In the genomic region with DNA sequence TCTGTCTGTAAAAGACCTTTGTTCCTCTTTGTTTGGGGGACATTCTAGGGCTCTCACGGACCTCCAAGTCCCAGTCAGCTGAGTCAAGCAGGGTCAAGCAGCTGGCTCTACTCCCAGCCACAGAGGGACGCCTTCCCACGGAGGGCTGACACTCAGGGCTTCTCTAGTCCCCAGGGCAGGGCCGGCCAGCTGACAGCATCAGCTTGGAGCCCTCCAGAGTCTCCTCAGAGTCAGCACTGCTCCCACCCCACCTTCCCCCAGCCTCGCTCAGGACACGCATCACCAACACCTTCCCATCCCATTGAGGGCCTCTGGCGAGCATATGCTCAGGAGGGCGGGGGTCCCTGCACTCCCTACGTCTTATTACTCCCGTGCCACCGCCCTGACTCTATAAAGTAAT, we compare ENCODE assay signal across 12 mouse cellular contexts. TPM values are rescaled to one million over a fixed set of nuclear protein-coding genes. Genes with fewer than 3 reads are reported as not detected.
DNase-seq lines count a peak whose midpoint lies in the region; ATAC-seq and TF ChIP-seq lines count a peak whose summit lies in the region.
"Had no signal": no experiment of that assay in that cellular context is flagged by ENCODE, and none has a peak within 500 bp of the region (broad histone marks: within the 10 kb centered on the region; RNA-seq: fewer than 3 reads in every experiment).

No protein-coding gene starts in this region.

- no peak overlapping the region for H3K4me3 ChIP-seq in lung, embryonic 15.5 days
- no peak overlapping the region for H3K4me3 ChIP-seq in lung, adult 2 months (replicated peaks; ENCODE audit: extremely low read depth, low read depth, low read length)
- no peak overlapping the region for H3K4me3 ChIP-seq in forebrain, embryonic 13.5 days
- H3K4me3 ChIP-seq in myocyte = no peak overlapping the region

- peaks cover 33% of the 10 kb centered on the region for H3K4me1 ChIP-seq in lung, embryonic 15.5 days
- H3K4me1 ChIP-seq in lung, adult 2 months (ENCODE audit: control insufficient read depth, insufficient read depth, low read length) = no peaks in the 10 kb centered on the region
- peaks cover 25% of the 10 kb centered on the region for H3K4me1 ChIP-seq in forebrain, embryonic 13.5 days

- no peaks in the 10 kb centered on the region for H3K79me2 ChIP-seq in myocyte (ENCODE audit: control insufficient read depth, insufficient read depth)

- H3K4me2 ChIP-seq in lung, embryonic 15.5 days = no peak overlapping the region; the same call in 1 of the 2 replicates
- no peak overlapping the region for H3K4me2 ChIP-seq in forebrain, embryonic 13.5 days
- H3K4me2 ChIP-seq in myocyte (ENCODE audit: low read depth) = peak overlapping the region; percentile 41

- H3ac ChIP-seq in myocyte (ENCODE audit: control insufficient read depth, insufficient read length) = no peak overlapping the region

- WGBS in lung, embryonic 15.5 days = 21% methylated on average over 11 of the region's 11 CpGs
- 34% methylated on average over 11 of the region's 11 CpGs for WGBS in lung, adult 2 months
- 17% methylated on average over 11 of the region's 11 CpGs for WGBS in forebrain, embryonic 13.5 days

- no peak for TF ChIP-seq CTCF in lung, adult 2 months (IDR thresholded peaks at IDR 0.05; ENCODE audit: insufficient read depth, low read length)

- H3K27me3 ChIP-seq in lung, embryonic 15.5 days = peaks cover 8% of the 10 kb centered on the region; the same call in 1 of the 2 replicates
- H3K27me3 ChIP-seq in forebrain, embryonic 13.5 days = peaks cover 27% of the 10 kb centered on the region; the same call in 1 of the 2 replicates
- H3K27me3 ChIP-seq in myocyte (ENCODE audit: control insufficient read depth, insufficient read depth, insufficient read length) = no peaks in the 10 kb centered on the region

- H3K9ac ChIP-seq in lung, embryonic 15.5 days = no peak overlapping the region
- H3K9ac ChIP-seq in forebrain, embryonic 13.5 days = no peak overlapping the region

- no peak for DNase-seq in lung, adult 2 months
- peak; percentile 46 for DNase-seq in heart, postnatal 4 days
- DNase-seq in urinary bladder, adult 18-20 months (ENCODE audit: low spot score in 2 of 2) = no peak
- DNase-seq: cerebellum, adult 8-10 months; right cerebral cortex, postnatal 4 days; thymus, postnatal 14 days had no signal

- H3K27ac ChIP-seq in lung, embryonic 15.5 days = no peak overlapping the region
- H3K27ac ChIP-seq in forebrain, embryonic 13.5 days = no peak overlapping the region

- peak; percentile 75 for ATAC-seq in lung, embryonic 15.5 days (ENCODE audit: borderline replicate concordance, extremely low read depth, low FRiP score, low TSS enrichment)
- ATAC-seq in forebrain, embryonic 13.5 days = 0 out of 2 replicates have a peak, but pooled peaks have one; percentile 24
- no peak for ATAC-seq in erythroid progenitor cell, adult 5-6 weeks (replicated peaks; ENCODE audit: low FRiP score, poor library complexity, severe bottlenecking)

- H3K36me3 ChIP-seq in lung, embryonic 15.5 days = no peaks in the 10 kb centered on the region
- no peaks in the 10 kb centered on the region for H3K36me3 ChIP-seq in forebrain, embryonic 13.5 days (ENCODE audit: poor library complexity, severe bottlenecking)
- H3K36me3 ChIP-seq in myocyte (ENCODE audit: control insufficient read depth, insufficient read depth) = no peaks in the 10 kb centered on the region

- H3K9me3 ChIP-seq in lung, embryonic 15.5 days = no peaks in the 10 kb centered on the region
- H3K9me3 ChIP-seq in forebrain, embryonic 13.5 days (replicated peaks) = no peaks in the 10 kb centered on the region

- no peak for TF ChIP-seq POLR2A in lung, adult 2 months (IDR thresholded peaks at IDR 0.05; ENCODE audit: borderline replicate concordance, extremely low read depth, low read depth, low read length)
- no peak for TF ChIP-seq POLR2A in myocyte (IDR thresholded peaks at IDR 0.05; ENCODE audit: insufficient read length, low read depth)

TF ChIP-seq in myocyte, 11 proteins besides CTCF, POLR2A, EP300 and RAD21:
- TF ChIP-seq SRF (IDR thresholded peaks at IDR 0.05; ENCODE audit: control insufficient read depth, insufficient read length, low read depth) = no peak
- no peak for TF ChIP-seq TCF12 (IDR thresholded peaks at IDR 0.05; ENCODE audit: insufficient read depth, poor library complexity, severe bottlenecking)
- TF ChIP-seq TCF3 (IDR thresholded peaks at IDR 0.05; ENCODE audit: insufficient read length, low read depth) = no peak
- no peak for TF ChIP-seq E2F4 (IDR thresholded peaks at IDR 0.05; ENCODE audit: insufficient read depth)
- TF ChIP-seq MYOG (IDR thresholded peaks at IDR 0.05; ENCODE audit: control insufficient read depth in 1 of 3, insufficient read depth in 1 of 3, insufficient read length in 2 of 3, low read depth in 2 of 3) = no peak
- TF ChIP-seq MAX (IDR thresholded peaks at IDR 0.05; ENCODE audit: low read depth) = no peak
- no peak for TF ChIP-seq POLR2AphosphoS2 (IDR thresholded peaks at IDR 0.05; ENCODE audit: insufficient read length, low read depth)
- TF ChIP-seq USF1 (IDR thresholded peaks at IDR 0.05; ENCODE audit: low read depth) = no peak
- no peak for TF ChIP-seq MYOD1 (IDR thresholded peaks at IDR 0.05; ENCODE audit: control insufficient read depth in 1 of 3, insufficient read length in 2 of 3, low read depth in 2 of 3)
- no peak for TF ChIP-seq CEBPB (IDR thresholded peaks at IDR 0.05; ENCODE audit: insufficient read depth, poor library complexity, severe bottlenecking)
- TF ChIP-seq REST (IDR thresholded peaks at IDR 0.05; ENCODE audit: insufficient read depth, insufficient read length) = no peak
TF ChIP-seq in myocyte: peak in this region for 0.

RNA-seq across cellular contexts. Expression of gene Dlx4, which starts 39.6 kb away (rescaled TPM):
- polyA plus RNA-seq in lung, embryonic 15.5 days (2015; fragmentation: Nextera tagmentation; extraction: Ambion mirVana) = 0.41 and 0.45 TPM in 2 replicates
- polyA plus RNA-seq in lung, adult 2 months (2012; rRNA removed) = 0.20 and 0.50 TPM in 2 replicates
- not detected in 2 replicates for polyA plus RNA-seq in forebrain, embryonic 13.5 days (2015; fragmentation: Nextera tagmentation; extraction: Ambion mirVana)
- total RNA-seq in heart, postnatal 4 days (2021) = not detected
- 0.49 TPM for polyA plus RNA-seq in myocyte (2012; fragmentation: generic; extraction: Trizol)
- not detected in 2 replicates for total RNA-seq in erythroid progenitor cell, adult 5-6 weeks (2015; ENCODE audit: low replicate concordance)
- total RNA-seq in erythroid progenitor cell, adult 5-6 weeks (2017; ENCODE audit: low replicate concordance) = not detected in 2 replicates
- total RNA-seq: left cerebral cortex, postnatal 36 days had no signal
- polyA plus RNA-seq: frontal cortex, adult 2 months had no signal
